Mouse (Mus musculus) T-helper 17 cell (primary cell): ENCODE data around the gene Elp6.
"Not testable (repeated sequence)": the region's sequence is repeated elsewhere in the genome, so short reads cannot be mapped to it uniquely, and the experiment has no call there.

Source experiments
- in situ Hi-C, 2 experiments: fragments of 300-600 bp; cut with MboI, MseI; formaldehyde crosslinking; loops; 1 replicate in 1 of 2; 2 replicates in 1 of 2; pipeline ENCODE4 v1.15.1; 2025; ENCODE audit warnings: high pct_unique_total_duplicates in 2 of 2

The Elp6 gene

DNA sequence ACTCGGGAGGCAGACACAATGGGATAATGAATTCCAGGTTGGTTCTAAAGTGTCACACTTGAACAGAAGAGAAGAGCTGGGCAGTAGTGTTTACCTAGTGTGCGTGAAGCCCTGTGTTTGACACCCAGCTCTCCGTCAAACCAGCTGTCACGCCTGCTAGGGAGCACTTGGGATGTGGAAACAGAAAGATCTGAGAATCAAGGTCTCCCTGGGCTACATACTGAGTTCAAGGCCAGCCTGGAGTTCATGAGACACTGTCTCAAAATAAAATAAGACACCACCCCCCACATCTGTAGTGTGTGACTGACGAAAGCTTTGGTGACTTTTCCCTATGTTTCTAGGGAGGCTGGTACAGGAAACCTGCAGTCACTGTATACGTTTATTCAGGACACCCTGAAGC, 10.4 kb downstream of the Elp6 start:
- in situ Hi-C loops, result no loop called here

DNA sequence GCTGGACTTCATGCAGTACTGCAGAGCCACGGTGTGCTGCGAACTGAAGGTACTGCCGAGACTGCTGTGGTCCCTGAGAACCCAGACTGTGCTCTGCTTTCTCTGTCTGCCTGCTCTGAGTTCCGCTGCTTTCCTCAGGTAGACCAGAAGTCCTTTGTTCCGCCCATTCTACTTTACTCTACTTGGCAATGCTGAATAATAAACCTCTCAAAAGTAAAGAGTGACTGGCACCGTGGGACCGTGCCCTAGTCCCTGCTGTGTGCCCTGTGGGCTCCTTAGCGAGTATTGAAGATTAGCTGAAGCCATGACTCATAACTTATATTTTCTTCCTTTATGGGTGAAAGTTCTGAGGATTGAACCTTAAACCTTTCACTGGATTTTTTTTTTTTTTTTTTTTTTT, 10.9 kb downstream of the Elp6 start:
- in situ Hi-C loops, result no loop called here

DNA sequence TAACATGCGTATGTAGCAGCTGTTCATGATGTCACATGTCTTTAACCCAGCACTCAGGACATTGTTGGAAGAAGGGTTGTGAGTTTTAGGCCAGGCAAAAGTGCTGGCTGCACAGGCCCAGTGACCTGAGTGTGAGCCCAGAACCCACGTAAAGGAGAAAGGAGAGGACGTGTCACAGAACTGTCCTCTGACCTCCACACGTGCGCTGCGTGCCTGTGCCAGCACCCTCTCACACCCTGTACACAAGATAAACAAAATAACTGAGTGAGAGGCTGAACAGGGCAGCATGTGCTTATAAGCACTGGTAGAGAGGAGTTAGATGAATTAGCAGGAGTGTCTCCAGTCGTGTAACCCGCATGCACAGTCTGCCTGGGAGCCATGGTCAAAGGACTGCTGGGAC, 11.5 kb downstream of the Elp6 start:
- in situ Hi-C loops, result no loop called here

DNA sequence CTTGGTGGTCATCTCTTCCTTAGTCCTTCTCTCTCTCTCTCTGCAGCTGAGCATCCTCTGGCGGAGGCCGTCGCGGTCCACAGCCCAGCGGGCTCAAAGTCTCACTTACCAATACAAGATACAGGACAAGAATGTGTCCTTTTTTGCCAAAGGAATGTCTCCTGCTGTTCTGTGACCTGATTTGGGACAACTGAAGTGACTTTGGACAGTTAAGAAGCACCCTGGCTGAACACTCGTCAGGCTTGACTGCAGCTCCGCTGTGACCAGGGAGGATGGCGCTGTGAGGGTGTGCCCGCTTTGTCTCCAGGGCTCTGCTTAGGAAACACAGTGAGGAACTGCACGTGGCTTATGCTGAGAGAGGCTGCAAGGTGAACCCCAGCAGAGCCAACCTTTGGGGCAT, 15.8 kb downstream of the Elp6 start:
- in situ Hi-C loops, result no loop called here

DNA sequence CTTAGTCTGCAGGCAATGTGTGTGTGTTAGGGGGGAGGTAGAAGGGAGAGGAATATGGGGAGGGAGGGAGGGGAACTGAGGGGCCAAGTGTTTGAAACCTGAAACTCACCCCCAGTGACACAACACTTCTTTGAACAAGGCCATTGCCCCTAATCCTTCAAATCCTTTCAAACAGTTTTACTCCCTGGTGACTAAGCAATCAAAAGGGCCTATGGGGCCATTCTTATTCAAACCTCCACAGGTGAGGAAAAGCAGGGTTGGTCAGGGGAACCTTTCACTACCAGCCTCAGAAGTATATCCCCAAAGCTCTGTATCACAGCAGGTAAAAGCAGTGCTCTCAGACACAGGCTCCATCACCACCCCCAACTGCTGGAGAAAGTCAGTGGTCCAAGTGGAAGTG, 18.0 kb downstream of the Elp6 start:
- in situ Hi-C loops, result no loop called here

DNA sequence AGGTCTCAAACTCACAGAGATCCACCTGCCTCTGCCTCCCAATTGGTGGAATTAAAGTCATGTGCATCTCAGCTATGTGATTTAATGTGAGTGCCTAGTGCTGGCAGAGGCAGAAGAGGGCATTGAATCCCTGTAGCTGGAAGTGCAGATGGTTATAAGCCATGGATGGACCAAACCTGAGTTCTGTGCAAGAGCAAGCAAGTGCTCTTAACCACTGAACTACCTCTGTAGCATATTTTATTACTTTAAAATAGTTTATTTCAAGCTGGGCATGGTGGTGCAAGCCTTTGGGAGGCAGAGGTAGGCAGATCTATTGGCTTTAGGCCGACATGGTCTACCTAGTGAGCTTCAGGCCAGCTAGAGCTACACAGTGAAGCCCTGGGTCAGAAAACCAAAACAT, 19.2 kb downstream of the Elp6 start:
- in situ Hi-C loops, result no loop called here

DNA sequence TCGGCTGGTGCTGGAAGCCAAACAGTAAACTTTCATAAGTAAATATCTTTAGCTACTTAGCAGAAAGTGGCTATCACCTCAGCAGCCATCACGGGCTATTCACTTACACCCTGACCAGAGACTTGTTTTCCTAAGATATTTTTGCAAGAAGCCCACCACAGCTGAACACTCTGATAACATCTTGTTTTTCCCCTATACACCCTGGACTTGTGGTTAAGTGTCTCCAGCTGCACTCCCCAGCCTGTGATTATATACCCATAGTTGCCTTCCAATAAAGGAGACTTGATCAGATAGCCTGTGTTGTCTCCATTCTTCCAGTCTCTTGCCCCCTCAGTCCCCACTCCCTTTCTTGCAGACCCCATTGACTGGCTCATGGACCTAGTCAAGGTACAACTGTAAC, 23.2 kb downstream of the Elp6 start:
- in situ Hi-C loops, result no loop called here

DNA sequence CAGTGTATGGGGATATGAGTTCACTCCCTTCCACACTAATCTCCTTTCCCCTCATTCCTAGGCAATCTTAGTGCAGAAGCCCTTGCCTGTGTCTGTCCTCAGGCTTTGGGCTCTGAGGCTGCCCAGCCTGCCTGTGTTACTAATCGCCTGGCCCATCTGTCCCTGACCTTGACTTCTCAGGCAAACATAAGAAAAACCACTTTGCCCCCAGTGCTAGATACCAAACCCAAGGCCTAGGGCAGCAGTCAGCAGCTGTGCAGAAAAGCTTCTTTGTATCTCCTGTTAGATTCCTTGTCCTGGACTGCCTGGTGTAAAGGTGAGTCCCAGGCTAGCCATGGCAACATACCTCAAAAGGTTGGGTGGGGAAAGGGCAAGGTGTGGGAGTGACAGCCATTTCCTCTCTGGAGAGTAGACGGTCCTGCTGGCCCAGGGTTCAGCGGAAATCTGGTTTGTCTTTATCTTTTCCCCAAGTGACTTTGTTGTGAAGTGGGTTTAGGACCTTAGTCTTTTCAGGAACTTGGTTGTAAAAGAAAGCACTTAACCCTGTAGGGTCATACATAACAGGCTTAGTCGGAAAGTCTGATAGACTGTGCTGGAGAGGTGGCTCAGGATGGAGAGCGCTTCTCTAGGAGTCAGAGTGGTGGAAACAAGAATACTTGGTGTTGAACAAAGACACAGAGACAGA, 24.1 kb downstream of the Elp6 start:
- in situ Hi-C loops, result no loop called here

DNA sequence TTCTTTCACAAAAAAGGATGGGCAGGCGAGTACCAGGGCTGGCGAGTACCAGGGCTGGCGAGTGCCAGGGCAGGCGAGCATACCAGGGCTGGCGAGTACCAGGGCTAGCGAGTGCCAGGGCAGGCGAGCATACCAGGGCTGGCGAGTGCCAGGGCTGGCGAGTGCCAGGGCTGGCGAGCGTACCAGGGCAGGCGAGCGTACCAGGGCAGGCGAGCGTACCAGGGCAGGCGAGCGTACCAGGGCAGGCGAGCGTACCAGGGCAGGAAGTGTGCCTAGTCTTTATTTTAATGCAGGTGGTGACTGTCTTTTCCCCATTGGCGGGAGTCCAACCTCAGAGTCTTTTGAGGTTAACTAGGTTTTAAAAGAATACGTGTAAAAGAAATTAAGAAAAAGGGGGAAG, 24.7 kb downstream of the Elp6 start:
- in situ Hi-C loops, result no loop called here

DNA sequence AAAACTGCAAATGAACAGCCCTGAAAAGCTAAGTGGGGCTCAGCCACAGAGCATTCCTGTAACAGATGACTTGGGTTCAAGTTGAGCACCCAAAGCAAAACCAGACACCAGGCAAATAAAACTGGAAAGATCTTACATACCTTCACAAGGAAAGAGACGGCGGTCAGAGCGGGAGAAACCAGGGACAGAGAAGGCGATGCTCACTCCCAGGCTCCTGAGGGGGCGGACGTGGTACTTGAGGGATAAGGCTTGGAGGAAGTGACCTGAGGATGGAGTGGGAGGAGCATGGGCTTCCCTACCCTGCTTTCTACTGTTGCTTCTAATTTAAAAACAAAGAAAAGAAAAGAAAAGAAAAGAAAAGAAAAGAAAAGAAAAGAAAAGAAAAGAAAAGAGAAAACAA, 25.4 kb downstream of the Elp6 start:
- in situ Hi-C loops, result no loop called here

DNA sequence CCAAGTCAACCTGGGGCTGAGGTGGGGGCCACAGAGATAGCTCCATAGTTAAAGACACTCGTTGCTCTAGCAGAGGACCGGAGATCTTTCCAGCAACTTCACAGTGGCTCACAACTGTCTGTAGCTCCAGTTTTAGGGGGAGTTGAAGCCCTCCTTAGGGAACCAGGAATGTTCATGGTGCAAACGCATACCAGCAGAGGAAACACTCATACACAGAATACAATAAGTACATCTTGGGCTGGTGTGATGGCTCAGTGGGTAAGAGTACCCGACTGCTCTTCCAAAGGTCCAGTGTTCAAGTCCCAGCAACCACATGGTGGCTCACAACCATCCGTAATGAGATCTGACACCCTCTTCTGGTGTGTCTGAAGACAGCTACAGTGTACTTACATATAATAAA, 25.9 kb downstream of the Elp6 start:
- in situ Hi-C loops, result not testable (repeated sequence)

DNA sequence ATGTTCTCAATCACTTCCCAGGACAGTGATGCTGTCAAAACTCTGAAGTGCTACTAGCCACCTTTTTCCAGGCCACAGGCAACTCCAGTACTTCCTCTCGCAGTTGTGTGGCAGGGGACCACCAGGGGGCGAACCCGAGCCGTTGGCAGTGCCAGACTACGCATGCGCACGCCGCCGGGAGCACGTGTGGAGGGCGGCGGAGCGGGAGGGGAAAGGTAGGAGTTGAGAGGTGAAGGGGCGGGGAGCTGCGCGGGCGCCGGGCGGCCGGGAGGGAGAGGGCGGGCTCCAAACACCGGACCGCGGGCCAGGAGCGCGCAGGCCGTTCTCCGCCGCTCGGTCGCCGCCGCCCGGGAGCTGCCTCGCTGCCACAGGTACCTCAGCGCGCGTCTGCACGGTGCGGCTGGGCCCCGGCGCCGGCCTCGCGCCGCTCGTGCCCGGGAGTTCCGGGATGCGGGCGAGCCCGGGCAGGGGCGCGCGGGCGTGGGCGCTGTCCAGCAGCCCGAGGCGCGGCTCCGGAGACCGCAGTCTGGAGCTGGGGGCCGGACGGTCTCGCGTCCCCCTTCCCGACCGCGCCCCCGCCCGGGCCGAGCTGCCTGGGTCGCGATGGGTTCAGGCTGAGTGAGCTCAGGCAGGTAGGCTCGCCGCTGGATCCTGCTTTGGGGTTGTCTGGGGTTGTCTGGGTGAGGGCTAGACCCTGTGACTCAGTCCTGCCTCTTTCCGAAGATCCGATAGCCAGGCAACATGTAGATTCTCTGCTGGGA, 28.3 kb downstream of the Elp6 start, which contains the start of gene Scap:
Gene Scap, plus strand, starts transcription at position 154 of the 761 bp plus-strand sequence.
- in situ Hi-C loops, result no loop called here

DNA sequence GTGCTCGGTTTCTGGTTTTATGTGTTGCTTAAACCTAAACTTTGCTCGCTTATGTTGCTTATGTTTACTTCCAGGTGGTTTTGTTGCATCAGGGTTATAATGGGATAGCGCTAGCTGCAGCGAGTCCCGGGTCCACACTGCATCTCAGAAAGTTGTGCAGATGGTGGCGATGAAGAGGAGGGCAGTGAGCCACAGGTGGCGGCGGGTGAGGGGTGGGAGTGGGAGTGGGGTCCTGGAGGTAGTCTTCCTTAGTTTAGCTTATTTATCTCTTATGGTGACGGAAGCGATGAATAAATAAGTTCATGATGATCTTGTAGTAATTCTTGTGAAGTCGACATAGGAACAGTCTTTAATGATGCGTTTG, 28.9 kb downstream of the Elp6 start:
- in situ Hi-C loops, result no loop called here

DNA sequence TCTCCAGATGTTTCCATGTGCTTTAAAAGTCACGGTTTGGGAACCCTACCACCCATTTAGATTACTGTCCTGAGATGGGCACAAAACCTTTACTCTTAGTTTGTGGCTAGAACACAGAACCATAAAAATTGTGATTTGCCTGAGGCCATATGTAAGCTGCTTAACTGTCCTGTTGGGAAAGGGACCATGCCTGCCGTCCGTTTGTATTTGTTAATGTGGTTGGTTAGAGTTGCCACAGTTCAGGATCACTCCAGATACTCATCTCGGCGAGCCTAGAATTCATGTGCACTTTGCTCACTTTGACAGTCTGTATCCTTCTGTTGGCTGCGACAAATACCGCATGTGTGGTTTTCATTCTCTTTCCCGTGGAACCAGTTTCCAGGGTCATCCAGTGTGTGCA, 29.9 kb downstream of the Elp6 start:
- in situ Hi-C loops, result no loop called here

DNA sequence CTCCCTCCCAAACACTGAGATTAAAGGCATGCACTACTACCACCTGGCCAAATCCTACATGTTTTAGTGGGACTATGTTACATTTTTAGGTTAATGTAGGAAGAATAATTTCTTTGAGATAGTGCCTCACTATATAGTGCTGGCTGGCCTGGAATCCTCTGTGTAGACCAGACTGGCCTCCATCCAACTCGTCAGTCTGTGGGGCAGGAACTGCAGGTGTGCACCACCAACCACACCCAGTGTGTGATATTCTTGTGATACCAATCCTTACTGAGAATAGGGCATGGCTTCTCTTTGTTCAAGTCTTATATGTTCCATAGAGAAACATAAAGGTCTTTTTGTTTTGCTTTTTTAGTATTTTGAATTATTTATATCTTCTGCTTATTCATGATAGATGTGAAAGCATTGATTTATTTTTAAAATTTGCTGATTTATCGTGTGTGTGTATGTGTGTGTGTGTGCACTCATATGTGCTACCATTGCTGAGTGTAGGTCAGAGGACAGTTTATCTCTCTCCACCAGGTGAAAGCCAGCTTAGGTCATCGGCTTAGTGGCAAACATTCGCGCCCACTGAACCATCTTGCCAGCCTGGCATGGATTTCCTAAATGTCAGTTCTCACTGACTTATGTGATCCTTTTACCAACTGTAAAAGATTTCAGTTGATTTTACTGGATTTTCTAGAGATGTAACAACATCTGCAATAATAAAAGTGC, 35.2 kb downstream of the Elp6 start:
- in situ Hi-C loops, result no loop called here

DNA sequence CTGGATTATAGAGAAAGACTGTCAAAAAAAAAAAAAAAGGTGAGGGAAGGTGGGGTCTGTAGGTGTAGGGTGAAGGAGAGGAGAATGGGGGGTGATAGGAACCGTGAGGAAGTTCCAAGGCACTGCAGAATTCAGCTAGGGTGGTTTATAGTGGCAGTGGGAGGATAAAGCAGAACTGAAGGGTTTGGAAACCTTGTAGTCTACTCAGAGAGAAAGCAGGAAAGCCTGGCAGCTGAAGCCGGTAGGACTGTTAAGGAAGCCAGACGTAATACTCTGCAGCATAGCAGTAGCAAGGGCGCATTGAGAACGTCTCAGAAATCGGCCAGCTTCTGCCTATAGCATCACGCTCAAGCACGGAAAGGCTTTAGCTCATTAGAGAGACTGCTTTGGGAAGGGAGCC, 37.0 kb downstream of the Elp6 start:
- in situ Hi-C loops, result no loop called here

DNA sequence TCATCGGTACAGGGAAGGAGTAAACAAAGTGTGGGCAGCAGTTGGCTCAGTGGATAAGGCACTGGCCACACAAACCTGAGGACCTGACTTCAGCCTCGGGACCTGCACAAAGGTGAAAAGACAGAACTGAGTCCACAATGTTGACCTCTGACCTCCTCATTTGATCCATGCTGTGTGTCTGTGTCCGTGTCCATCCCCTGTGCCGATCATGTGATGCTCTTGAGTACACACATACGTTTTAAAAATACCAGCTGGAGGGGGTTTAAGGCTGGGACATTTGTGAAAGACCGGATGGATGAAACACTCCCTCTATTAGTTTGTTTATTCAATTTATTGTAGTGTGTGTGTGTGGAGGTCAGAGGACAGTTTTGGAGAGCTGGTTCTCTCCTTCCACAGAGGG, 38.8 kb downstream of the Elp6 start:
- in situ Hi-C loops, result no loop called here

DNA sequence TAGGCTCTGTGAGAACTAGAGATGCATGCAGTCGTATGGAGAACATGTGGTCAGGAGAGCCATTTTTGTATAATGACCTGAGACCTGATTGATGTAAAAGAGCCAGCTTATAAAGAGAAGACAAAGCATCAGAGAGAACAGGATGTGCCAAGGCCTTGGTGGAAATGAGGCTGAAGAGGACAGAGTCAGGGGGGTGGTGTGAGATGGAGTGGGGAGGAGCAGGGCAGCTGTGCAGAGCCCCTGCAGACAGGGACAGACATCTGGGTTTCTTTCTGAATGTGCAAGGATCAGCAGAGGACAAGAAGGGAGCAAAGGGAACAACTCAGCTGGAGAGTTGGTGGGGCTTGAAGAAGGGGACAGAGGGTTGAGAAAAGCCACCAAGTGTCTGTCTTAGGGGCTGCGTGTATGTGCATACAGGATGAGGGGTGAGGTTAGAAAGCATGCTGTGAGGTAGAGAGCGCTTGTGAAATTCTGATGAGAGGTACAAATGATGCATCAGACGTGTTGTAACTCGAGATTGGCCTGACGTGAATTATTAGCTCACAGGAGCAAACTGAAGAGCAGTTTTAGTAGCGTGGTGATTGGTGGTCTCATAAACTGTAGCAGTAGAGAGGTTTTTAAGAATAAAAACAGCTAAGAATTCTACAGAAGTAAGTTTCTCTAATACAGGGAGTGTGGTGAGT, 40.2 kb downstream of the Elp6 start:
- in situ Hi-C loops, result loop anchor here in 1 of 2 experiments (5.0 kb wide), 1 partner anchor 47 kb away; no protein-coding TSS in a partner anchor

DNA sequence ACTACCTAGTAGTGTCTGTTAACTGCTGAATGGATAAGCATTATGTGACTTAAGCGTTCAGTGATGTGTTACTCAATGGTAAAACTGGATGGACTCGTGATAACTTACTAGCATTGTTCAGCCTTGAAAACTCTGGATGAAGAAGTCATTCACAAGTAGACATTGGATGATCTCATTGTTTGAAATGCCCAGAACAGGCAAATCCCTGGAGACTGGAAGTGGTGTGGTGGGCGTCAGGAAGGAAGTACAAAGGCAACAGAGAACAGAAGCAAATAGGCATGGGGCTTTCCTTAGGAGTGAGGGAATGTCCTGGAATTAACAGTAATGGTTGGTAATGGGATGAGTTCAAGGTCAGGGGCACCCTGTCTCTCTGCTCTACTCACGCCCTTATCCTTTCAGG, 43.9 kb downstream of the Elp6 start:
- in situ Hi-C loops, result loop anchor here in 1 of 2 experiments (5.0 kb wide), 1 partner anchor 43 kb away; no protein-coding TSS in a partner anchor

DNA sequence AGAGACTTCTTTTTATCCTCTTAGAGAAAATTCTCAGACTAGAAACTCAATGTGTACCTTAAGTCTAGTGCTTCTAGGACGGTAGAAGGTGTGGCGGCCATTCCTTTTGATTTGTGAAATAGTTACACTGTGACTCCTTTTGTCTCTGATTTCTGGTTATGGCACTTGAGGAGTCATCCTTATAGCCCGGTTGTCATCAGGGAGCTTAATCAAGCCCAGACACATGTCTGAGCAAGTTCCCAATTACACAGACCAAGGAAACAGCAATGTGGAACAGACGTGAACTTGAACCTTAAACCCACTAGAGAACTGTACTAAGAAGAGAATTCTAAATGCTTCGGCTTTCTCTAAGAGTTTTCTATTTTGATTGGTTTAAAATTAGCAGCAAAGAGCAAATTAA, 45.2 kb downstream of the Elp6 start:
- in situ Hi-C loops, result no loop called here

DNA sequence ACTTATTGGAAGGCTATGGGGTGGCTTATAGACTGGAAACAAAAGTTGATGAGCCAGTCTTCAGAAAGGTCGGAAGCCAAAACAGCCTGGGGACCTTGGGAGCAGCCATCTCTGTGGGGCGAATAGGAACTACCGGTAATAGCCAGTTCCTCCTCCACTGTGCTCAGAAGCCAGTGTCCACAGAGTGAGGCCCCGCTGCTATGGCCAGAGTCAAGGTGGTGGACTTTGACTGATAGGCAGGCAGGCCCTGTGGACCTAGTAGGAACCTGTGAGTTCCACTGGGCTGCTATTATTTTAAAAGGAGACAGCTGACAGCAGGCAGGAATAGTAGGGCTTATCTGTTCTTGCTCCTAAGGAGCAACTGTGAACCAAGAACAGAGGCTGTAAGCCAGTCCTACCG, 45.6 kb downstream of the Elp6 start:
- in situ Hi-C loops, result no loop called here

DNA sequence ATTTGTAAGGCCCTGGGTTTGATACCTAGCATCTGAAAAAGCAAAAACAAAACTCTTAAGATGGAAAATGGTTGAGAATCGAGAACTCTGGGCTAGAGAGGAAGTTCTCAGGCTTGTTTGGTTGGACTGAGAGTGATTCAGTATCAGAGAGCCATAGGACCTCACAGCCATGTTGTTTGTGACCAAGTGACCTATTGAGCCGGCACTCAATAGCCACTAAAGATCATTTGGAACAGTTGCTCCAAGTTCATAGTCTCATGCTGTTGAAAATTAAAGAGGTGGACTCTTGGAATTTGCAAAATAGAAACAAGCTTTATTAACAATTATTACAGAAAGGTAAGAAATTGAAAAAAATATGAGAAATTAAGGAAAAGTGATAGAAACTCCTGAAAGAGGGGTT, 46.4 kb downstream of the Elp6 start:
- in situ Hi-C loops, result no loop called here
